Mouse (Mus musculus): ENCODE results near the gene Dcun1d1. TPM values are rescaled to one million over a fixed set of nuclear protein-coding genes. Genes with fewer than 3 reads are reported as not detected.

Gene Dcun1d1
- 78.3 TPM for total RNA-seq (2023)

GRCm38 (mm10) chr3:35937345-35937744 is at the start of gene Dcun1d1:
Gene Dcun1d1 (minus strand): TSS chr3:35937445.

Other genes with a start within 250 kb of the Dcun1d1 start
- 238 TPM for gene Atp11b, start 183.3 kb downstream of the Dcun1d1 start, total RNA-seq (2023)
- gene Mccc1, start 63.2 kb upstream of the Dcun1d1 start, total RNA-seq (2023), result 26.5 TPM
- not detected for gene Ccdc144b, start 116.1 kb upstream of the Dcun1d1 start, total RNA-seq (2023)
- gene Acad9, start 128.5 kb upstream of the Dcun1d1 start, total RNA-seq (2023), result 32.5 TPM
- gene D3Ertd254e, start 213.6 kb upstream of the Dcun1d1 start, total RNA-seq (2023), result 4.8 TPM

Measured in CD4-positive naive resting alpha-beta T cell, adult 57 days (primary cell).